Mouse (Mus musculus): ENCODE results near the gene 5730522E02Rik. TPM values are rescaled to one million over a fixed set of nuclear protein-coding genes. Genes with fewer than 3 reads are reported as not detected.
A peak's percentile ranks its signal among the peaks of the same experiment; 100 is the strongest.

The 5730522E02Rik gene
- polyA plus RNA-seq, 1 experiment from 2014 or later: 1.1 TPM

DNA sequence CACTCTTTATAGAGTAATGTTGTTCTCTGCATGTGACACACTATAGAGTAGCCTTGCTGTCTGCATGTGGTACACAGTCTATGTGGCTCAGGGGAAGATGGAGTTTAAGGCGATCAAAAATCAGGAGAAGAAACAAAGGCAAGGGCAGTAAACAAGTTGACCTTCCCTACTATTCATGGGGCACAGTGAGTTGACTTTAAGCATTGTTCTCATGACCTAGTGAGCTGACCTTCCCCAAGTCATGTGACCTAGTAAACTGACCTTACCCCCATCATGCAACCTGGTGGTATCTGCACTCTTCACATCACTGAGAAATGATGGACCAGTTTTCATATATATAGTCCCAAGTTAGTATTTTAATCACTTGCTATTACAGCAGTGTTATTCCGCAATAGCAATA, 40.0 kb downstream of the 5730522E02Rik start:
- Histone ChIP-seq H3K9me3 (replicated peaks) (no peaks in the 10 kb centered on the region), H3K27me3 (replicated peaks) (no peaks in the 10 kb centered on the region), H3K4me3 (no peak overlapping the region), H3K9ac (no peak overlapping the region), H3K4me1 (replicated peaks) (no peaks in the 10 kb centered on the region), H3K27ac (ENCODE audit: poor library complexity, severe bottlenecking) (no peak overlapping the region), H3K36me3 (no peaks in the 10 kb centered on the region), H3K4me2 (no peak overlapping the region)
- ATAC-seq (ENCODE audit: insufficient number of reproducible peaks, low FRiP score): no peak
- 86% methylated on average over 2 of the region's 2 CpGs for WGBS

- WGBS: 87% methylated on average over 7 of the region's 7 CpGs
- no peak overlapping the region for H3K27ac ChIP-seq (ENCODE audit: poor library complexity, severe bottlenecking)
- no peaks in the 10 kb centered on the region for H3K36me3 ChIP-seq
- no peak for ATAC-seq (ENCODE audit: insufficient number of reproducible peaks, low FRiP score)
- H3K4me3 ChIP-seq: no peak overlapping the region
- no peak overlapping the region for H3K9ac ChIP-seq
- no peaks in the 10 kb centered on the region for H3K9me3 ChIP-seq (replicated peaks)
- no peak overlapping the region for H3K4me2 ChIP-seq
- no peaks in the 10 kb centered on the region for H3K4me1 ChIP-seq (replicated peaks)
- no peaks in the 10 kb centered on the region for H3K27me3 ChIP-seq (replicated peaks)
Measured at GRCm38 (mm10) chr11:26167609-26167971, 43.0 kb downstream of the 5730522E02Rik start.

DNA sequence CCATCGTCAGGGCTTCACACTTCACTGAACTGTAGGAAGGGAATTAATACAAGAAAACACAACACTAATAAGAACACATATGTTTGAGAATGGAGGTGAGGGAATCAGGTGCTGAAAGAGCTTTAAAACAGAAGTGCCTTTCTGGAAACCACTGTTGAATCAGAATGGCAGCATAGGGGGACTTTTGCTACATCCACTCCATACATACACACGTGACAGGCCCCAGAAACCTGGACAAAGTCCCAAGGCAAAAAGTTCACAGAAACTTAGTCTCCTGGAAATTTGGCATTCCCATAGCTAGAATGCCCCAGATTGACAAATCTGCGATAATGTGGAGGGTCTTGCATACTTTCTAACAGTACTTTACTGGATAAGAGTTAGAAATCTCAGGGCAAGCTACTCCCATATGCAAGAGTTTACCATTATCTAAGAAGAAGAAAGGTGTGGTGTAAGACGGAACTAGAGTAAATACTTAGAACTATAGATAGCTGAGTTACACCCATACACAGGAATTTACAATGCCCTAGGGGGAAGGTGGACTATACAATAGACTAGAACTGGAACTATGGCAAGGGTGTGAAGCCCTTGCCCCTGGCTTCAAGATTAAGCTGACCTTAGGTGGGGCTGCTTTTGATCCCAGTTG, 43.5 kb downstream of the 5730522E02Rik start:
- Histone ChIP-seq H3K36me3 (no peaks in the 10 kb centered on the region), H3K4me2 (no peak overlapping the region), H3K27me3 (replicated peaks) (no peaks in the 10 kb centered on the region), H3K9me3 (replicated peaks) (no peaks in the 10 kb centered on the region), H3K9ac (no peak overlapping the region), H3K4me3 (no peak overlapping the region), H3K4me1 (replicated peaks) (no peaks in the 10 kb centered on the region), H3K27ac (ENCODE audit: poor library complexity, severe bottlenecking) (no peak overlapping the region)
- 70% methylated on average over 4 of the region's 4 CpGs for WGBS
- ATAC-seq (ENCODE audit: insufficient number of reproducible peaks, low FRiP score): no peak

GRCm38 (mm10) chr11:26164651-26165259, 45.8 kb downstream of the 5730522E02Rik start:
- WGBS: 82% methylated on average over 5 of the region's 5 CpGs
- ATAC-seq (ENCODE audit: insufficient number of reproducible peaks, low FRiP score): no peak
- Histone ChIP-seq H3K27ac (ENCODE audit: poor library complexity, severe bottlenecking) (no peak overlapping the region), H3K27me3 (replicated peaks) (no peaks in the 10 kb centered on the region), H3K9ac (no peak overlapping the region), H3K4me3 (no peak overlapping the region), H3K36me3 (no peaks in the 10 kb centered on the region), H3K4me1 (replicated peaks) (0 out of 2 replicates have a peak, but pooled peaks cover 5% of the 10 kb centered on the region), H3K9me3 (replicated peaks) (no peaks in the 10 kb centered on the region), H3K4me2 (no peak overlapping the region)

GRCm38 (mm10) chr11:26161354-26161753, 49.2 kb downstream of the 5730522E02Rik start:
- Histone ChIP-seq H3K4me1 (replicated peaks) (0 out of 2 replicates have a peak, but pooled peaks cover 5% of the 10 kb centered on the region), H3K27ac (ENCODE audit: poor library complexity, severe bottlenecking) (no peak overlapping the region), H3K4me2 (no peak overlapping the region), H3K9ac (no peak overlapping the region), H3K36me3 (no peaks in the 10 kb centered on the region), H3K4me3 (no peak overlapping the region), H3K27me3 (replicated peaks) (no peaks in the 10 kb centered on the region), H3K9me3 (replicated peaks) (no peaks in the 10 kb centered on the region)
- 63% methylated on average over 5 of the region's 5 CpGs for WGBS
- ATAC-seq (ENCODE audit: insufficient number of reproducible peaks, low FRiP score): no peak

DNA sequence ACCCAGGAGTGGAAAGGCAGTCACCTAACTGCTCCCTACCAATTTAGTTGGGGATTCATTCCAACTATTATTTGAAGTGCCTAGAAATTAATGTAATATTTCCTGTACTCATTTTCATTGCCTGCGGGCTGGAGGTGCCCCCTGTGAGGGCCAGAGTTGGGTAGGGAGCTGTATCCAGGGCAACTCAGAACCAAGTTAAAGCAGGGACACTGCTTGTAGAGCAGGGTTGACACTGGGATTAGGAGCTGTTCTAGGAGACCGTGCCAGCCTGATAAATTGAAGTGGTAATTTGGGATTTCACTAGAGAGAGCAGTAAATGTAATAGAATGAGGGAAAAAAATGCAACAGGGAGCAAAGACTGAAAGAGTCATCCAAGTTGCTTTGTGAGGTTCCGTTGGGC, 51.5 kb downstream of the 5730522E02Rik start:
- Histone ChIP-seq H3K36me3 (no peaks in the 10 kb centered on the region), H3K27ac (ENCODE audit: poor library complexity, severe bottlenecking) (no peak overlapping the region), H3K4me3 (no peak overlapping the region), H3K9ac (no peak overlapping the region), H3K9me3 (replicated peaks) (no peaks in the 10 kb centered on the region), H3K27me3 (replicated peaks) (no peaks in the 10 kb centered on the region), H3K4me1 (replicated peaks) (0 out of 2 replicates have a peak, but pooled peaks cover 5% of the 10 kb centered on the region), H3K4me2 (no peak overlapping the region)
- WGBS: 66% methylated on average over 3 of the region's 3 CpGs
- no peak for ATAC-seq (ENCODE audit: insufficient number of reproducible peaks, low FRiP score)

GRCm38 (mm10) chr11:26140024-26140423, 70.5 kb downstream of the 5730522E02Rik start:
- no peak overlapping the region for H3K9ac ChIP-seq
- no peaks in the 10 kb centered on the region for H3K4me1 ChIP-seq (replicated peaks)
- H3K9me3 ChIP-seq (replicated peaks): no peaks in the 10 kb centered on the region
- H3K4me2 ChIP-seq: no peak overlapping the region
- no peak overlapping the region for H3K27ac ChIP-seq (ENCODE audit: poor library complexity, severe bottlenecking)
- WGBS: 73% methylated on average over 3 of the region's 3 CpGs
- H3K36me3 ChIP-seq: no peaks in the 10 kb centered on the region
- no peak for ATAC-seq (ENCODE audit: insufficient number of reproducible peaks, low FRiP score)
- no peak overlapping the region for H3K4me3 ChIP-seq
- H3K27me3 ChIP-seq (replicated peaks): no peaks in the 10 kb centered on the region

- ATAC-seq (ENCODE audit: insufficient number of reproducible peaks, low FRiP score): no peak
- H3K4me3 ChIP-seq: no peak overlapping the region
- no peaks in the 10 kb centered on the region for H3K9me3 ChIP-seq (replicated peaks)
- H3K27ac ChIP-seq (ENCODE audit: poor library complexity, severe bottlenecking): no peak overlapping the region
- H3K4me1 ChIP-seq (replicated peaks): no peaks in the 10 kb centered on the region
- WGBS: 79% methylated on average over 1 of the region's 1 CpGs
- H3K36me3 ChIP-seq: no peaks in the 10 kb centered on the region
- H3K27me3 ChIP-seq (replicated peaks): no peaks in the 10 kb centered on the region
- H3K9ac ChIP-seq: no peak overlapping the region
- no peak overlapping the region for H3K4me2 ChIP-seq
Measured at GRCm38 (mm10) chr11:26138013-26138412, 72.5 kb downstream of the 5730522E02Rik start.

- Histone ChIP-seq H3K27ac (ENCODE audit: poor library complexity, severe bottlenecking) (no peak overlapping the region), H3K4me2 (peak overlapping the region; percentile 4; the same call in 1 of the 2 replicates), H3K36me3 (no peaks in the 10 kb centered on the region), H3K9me3 (replicated peaks) (no peaks in the 10 kb centered on the region), H3K9ac (no peak overlapping the region), H3K4me3 (no peak overlapping the region), H3K27me3 (replicated peaks) (no peaks in the 10 kb centered on the region), H3K4me1 (replicated peaks) (0 out of 2 replicates have a peak, but pooled peaks cover 8% of the 10 kb centered on the region)
- 20% methylated on average over 11 of the region's 11 CpGs for WGBS
- no peak for ATAC-seq (ENCODE audit: insufficient number of reproducible peaks, low FRiP score)
Measured at GRCm38 (mm10) chr11:26130911-26131310, 79.7 kb downstream of the 5730522E02Rik start.

GRCm38 (mm10) chr11:26129054-26129453, 81.5 kb downstream of the 5730522E02Rik start:
- Histone ChIP-seq H3K4me3 (no peak overlapping the region), H3K9ac (no peak overlapping the region), H3K27ac (ENCODE audit: poor library complexity, severe bottlenecking) (no peak overlapping the region), H3K4me2 (no peak overlapping the region), H3K27me3 (replicated peaks) (no peaks in the 10 kb centered on the region), H3K4me1 (replicated peaks) (0 out of 2 replicates have a peak, but pooled peaks cover 8% of the 10 kb centered on the region), H3K36me3 (no peaks in the 10 kb centered on the region), H3K9me3 (replicated peaks) (no peaks in the 10 kb centered on the region)
- ATAC-seq (ENCODE audit: insufficient number of reproducible peaks, low FRiP score): no peak
- 53% methylated on average over 2 of the region's 2 CpGs for WGBS

GRCm38 (mm10) chr11:26128385-26128784, 82.2 kb downstream of the 5730522E02Rik start:
- Histone ChIP-seq H3K4me3 (no peak overlapping the region), H3K4me2 (no peak overlapping the region), H3K9me3 (replicated peaks) (no peaks in the 10 kb centered on the region), H3K27me3 (replicated peaks) (no peaks in the 10 kb centered on the region), H3K27ac (ENCODE audit: poor library complexity, severe bottlenecking) (no peak overlapping the region), H3K9ac (no peak overlapping the region), H3K36me3 (no peaks in the 10 kb centered on the region), H3K4me1 (replicated peaks) (0 out of 2 replicates have a peak, but pooled peaks cover 8% of the 10 kb centered on the region)
- WGBS: 56% methylated on average over 2 of the region's 2 CpGs
- no peak for ATAC-seq (ENCODE audit: insufficient number of reproducible peaks, low FRiP score)

Data from heart, embryonic 12.5 days (tissue).